Mouse (Mus musculus) heart, postnatal 10 days (tissue): ENCODE results near the gene Zfp61. TPM values are rescaled to one million over a fixed set of nuclear protein-coding genes. Genes with fewer than 3 reads are reported as not detected.

Source experiments
- DNase-seq, 2 experiments: peaks; one replicate each; pipeline ENCODE4 v3.0.0; 2021
- intact Hi-C: fragments of 180-260 bp; cut with DNase I; formaldehyde crosslinking; loops from one replicate; pipeline ENCODE4 v1.15.1; 2025
- total RNA-seq, 2 experiments: library from RNA; stranded (reverse); gene quantifications; 2 replicates each; pipeline ENCODE4 v1.2.3; 2021

Zfp61 gene
- total RNA-seq: 1 to 10 TPM; 4.0 to 5.5 TPM

GRCm38 (mm10) chr7:24300771-24301282 lies at the start of gene Zfp61:
TSS of gene Zfp61 (minus strand) at chr7:24301232.
- DNase-seq: peak; percentile 22 to 25
- intact Hi-C loops: no loop called here

- no peak for DNase-seq
- intact Hi-C loops: no loop called here
Measured at GRCm38 (mm10) chr7:24348896-24349295, 47.9 kb upstream of the Zfp61 start, which contains the start of gene Lypd5. TSS of gene Lypd5 (plus strand) at chr7:24349196.

- DNase-seq: no peak
- intact Hi-C loops: no loop called here
Measured at GRCm38 (mm10) chr7:24346444-24346843, 45.4 kb upstream of the Zfp61 start.

GRCm38 (mm10) chr7:24343701-24344272 lies 42.8 kb upstream of the Zfp61 start:
- DNase-seq: no peak
- intact Hi-C loops: no loop called here

- intact Hi-C loops: no loop called here
- no peak for DNase-seq
Measured at GRCm38 (mm10) chr7:24338241-24338640, 37.2 kb upstream of the Zfp61 start.

- intact Hi-C loops: loop anchor here (2.0 kb wide), 1 partner anchor 49 kb away; no protein-coding TSS in a partner anchor
- DNase-seq: peak; percentile 62 to 80
Measured at GRCm38 (mm10) chr7:24335699-24336309, 34.8 kb upstream of the Zfp61 start.

- intact Hi-C loops: no loop called here
Measured at GRCm38 (mm10) chr7:24333304-24333986, 32.4 kb upstream of the Zfp61 start, which contains the start of gene Tescl. TSS of gene Tescl (minus strand) at chr7:24333936.

GRCm38 (mm10) chr7:24327281-24327975 lies 26.4 kb upstream of the Zfp61 start:
- DNase-seq: no peak
- intact Hi-C loops: no loop called here

More at GRCm38 (mm10) chr7:24333304-24333986, 32.4 kb upstream of the Zfp61 start, which contains the start of gene Tescl:
- DNase-seq: peak in 1 of 2 experiments; percentile 9

GRCm38 (mm10) chr7:24326273-24327135 lies 25.5 kb upstream of the Zfp61 start:
- intact Hi-C loops: no loop called here
- DNase-seq: no peak

GRCm38 (mm10) chr7:24325675-24326128 lies 24.7 kb upstream of the Zfp61 start:
- intact Hi-C loops: no loop called here
- DNase-seq: no peak

GRCm38 (mm10) chr7:24325197-24325596 lies 24.2 kb upstream of the Zfp61 start:
- intact Hi-C loops: no loop called here

GRCm38 (mm10) chr7:24322593-24322992 lies 21.6 kb upstream of the Zfp61 start:
- DNase-seq: no peak
- intact Hi-C loops: no loop called here

More at GRCm38 (mm10) chr7:24325197-24325596, 24.2 kb upstream of the Zfp61 start:
- DNase-seq: no peak

GRCm38 (mm10) chr7:24318942-24319341 lies 17.9 kb upstream of the Zfp61 start:
- intact Hi-C loops: loop anchor here (10.0 kb wide), 2 partner anchors 64 to 184 kb away; partner anchors contain the start of genes Zfp108 and Zfp235
- DNase-seq: no peak

- peak; percentile 96 to 97 for DNase-seq
- intact Hi-C loops: loop anchor here (2.0 to 10.0 kb wide), 3 partner anchors 62 to 236 kb away; partner anchors contain the start of genes Zfp108, Zfp180 and Zfp235
Measured at GRCm38 (mm10) chr7:24316567-24317092, 15.6 kb upstream of the Zfp61 start, which contains the start of gene Zfp94. TSS of gene Zfp94 (minus strand) at chr7:24316666.

- intact Hi-C loops: loop anchor here (2.0 to 10.0 kb wide), 3 partner anchors 61 to 235 kb away; partner anchors contain the start of genes Zfp108, Zfp180 and Zfp235
- DNase-seq: no peak
Measured at GRCm38 (mm10) chr7:24315726-24316566, 14.9 kb upstream of the Zfp61 start.

GRCm38 (mm10) chr7:24299823-24300481 lies 1.1 kb downstream of the Zfp61 start:
- peak; percentile 3 to 23 for DNase-seq
- intact Hi-C loops: loop anchor here (2.0 kb wide), 1 partner anchor 331 kb away; no protein-coding TSS in a partner anchor

- intact Hi-C loops: loop anchor here (2.0 kb wide), 1 partner anchor 330 kb away; no protein-coding TSS in a partner anchor
- peak; percentile 82 to 83 for DNase-seq
Measured at GRCm38 (mm10) chr7:24298973-24299708, 1.9 kb downstream of the Zfp61 start.
